Mouse (Mus musculus) megakaryocyte, embryonic 14.5 days (primary cell): ENCODE measurements at regions not wholly inside any gene's neighbourhood (a gene's known extent, or its start where the extent isn't known, plus 50 kb on each side); places are given as distances from the start of the nearest gene placed in this dataset.

Experiments
- FLI1 ChIP-seq: IDR thresholded peaks from 2 replicates; pipeline ENCODE4 v1.6.1; 2012; ENCODE audit warnings: low read length, inconsistent platforms, mixed read lengths
- GATA1 ChIP-seq: IDR thresholded peaks from 3 replicates; pipeline ENCODE4 v1.6.1; 2012; ENCODE audit warnings: mixed read lengths, low read length, inconsistent platforms, borderline replicate concordance

GRCm38 (mm10) chr15:62244819-62245218 is 1322.0 kb upstream of the A1bg start:
- TF ChIP-seq GATA1 (no peak), FLI1 (no peak)
